8 mouse cellular contexts compared by ENCODE assay signal in the genomic region with DNA sequence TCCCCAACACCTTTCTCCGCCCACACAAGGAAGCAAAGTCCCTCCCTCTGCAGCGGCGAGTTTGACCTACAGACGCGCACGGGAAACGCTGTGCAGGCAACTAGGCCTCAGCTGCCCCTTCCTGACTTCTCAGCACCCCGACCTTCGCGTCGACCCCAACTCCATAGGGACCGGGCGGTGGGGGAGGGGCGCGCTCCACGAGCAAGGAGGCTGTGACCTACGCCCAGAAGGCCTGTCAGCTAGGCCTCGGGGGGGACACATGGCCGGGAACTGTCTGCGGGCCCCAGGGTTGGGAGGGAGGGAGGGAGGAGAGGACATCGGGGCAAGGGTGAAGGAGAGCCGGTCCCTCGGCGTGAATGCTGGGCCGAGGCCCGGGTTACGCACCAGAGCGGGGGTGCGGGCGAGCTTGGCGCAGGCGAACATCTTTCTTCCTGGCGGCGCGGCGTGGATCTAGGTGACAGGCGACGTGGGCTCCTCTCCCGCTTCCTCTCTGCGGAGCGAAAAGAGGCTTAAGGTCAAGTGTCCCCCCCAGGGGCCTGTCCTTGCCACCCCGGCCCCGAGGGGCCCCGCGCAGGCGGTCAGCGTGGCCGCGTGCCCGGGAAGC. TPM values are rescaled to one million over a fixed set of nuclear protein-coding genes. Genes with fewer than 3 reads are reported as not detected.
DNase-seq lines count a peak whose midpoint lies in the region; ATAC-seq and TF ChIP-seq lines count a peak whose summit lies in the region.

No protein-coding gene starts in this region.

- H3K4me3 ChIP-seq in heart, embryonic 13.5 days, result peak overlapping the region; percentile 77
- H3K4me3 ChIP-seq in kidney, postnatal 0 days (replicated peaks; ENCODE audit: low read depth, low read length), result peak overlapping the region; percentile 99
- peak overlapping the region; percentile 99 for H3K4me3 ChIP-seq in liver, embryonic 15.5 days (replicated peaks)
- H3K4me3 ChIP-seq in neural tube, embryonic 11.5 days (ENCODE audit: low read depth, low read length), result peak overlapping the region; percentile 99
- peak overlapping the region; percentile 99 for H3K4me3 ChIP-seq in stomach, postnatal 0 days (ENCODE audit: low read depth, low read length)

- H3K4me2 ChIP-seq in heart, embryonic 13.5 days, result peak overlapping the region; percentile 68
- H3K4me2 ChIP-seq in kidney, postnatal 0 days (ENCODE audit: low read length), result peak overlapping the region; percentile 55
- H3K4me2 ChIP-seq in liver, embryonic 15.5 days, result peak overlapping the region; percentile 88
- peak overlapping the region; percentile 83 for H3K4me2 ChIP-seq in neural tube, embryonic 11.5 days (ENCODE audit: low read depth)
- H3K4me2 ChIP-seq in stomach, postnatal 0 days (replicated peaks; ENCODE audit: low read depth), result peak overlapping the region; percentile 77

- H3K27me3 ChIP-seq in heart, embryonic 13.5 days (replicated peaks), result no peaks in the 10 kb centered on the region
- H3K27me3 ChIP-seq in kidney, postnatal 0 days (ENCODE audit: insufficient read depth, low read length), result no peaks in the 10 kb centered on the region
- H3K27me3 ChIP-seq in liver, embryonic 15.5 days, result peaks cover 2% of the 10 kb centered on the region; the same call in 1 of the 2 replicates
- no peaks in the 10 kb centered on the region for H3K27me3 ChIP-seq in neural tube, embryonic 11.5 days (ENCODE audit: control insufficient read depth, insufficient read depth, low read length)
- no peaks in the 10 kb centered on the region for H3K27me3 ChIP-seq in stomach, postnatal 0 days (ENCODE audit: control insufficient read depth, insufficient read depth, low read length)

- no peaks in the 10 kb centered on the region for H3K9me3 ChIP-seq in heart, embryonic 13.5 days
- H3K9me3 ChIP-seq in kidney, postnatal 0 days (replicated peaks; ENCODE audit: low read length), result no peaks in the 10 kb centered on the region
- H3K9me3 ChIP-seq in liver, embryonic 15.5 days (replicated peaks), result no peaks in the 10 kb centered on the region
- H3K9me3 ChIP-seq in neural tube, embryonic 11.5 days (ENCODE audit: control insufficient read depth, low read length), result no peaks in the 10 kb centered on the region
- H3K9me3 ChIP-seq in stomach, postnatal 0 days (ENCODE audit: control insufficient read depth, low read length), result no peaks in the 10 kb centered on the region

- under 1% methylated on average over 49 of the region's 50 CpGs for WGBS in heart, embryonic 13.5 days
- WGBS in kidney, postnatal 0 days, result under 1% methylated on average over 45 of the region's 50 CpGs
- WGBS in liver, embryonic 15.5 days (ENCODE audit: insufficient replicate concordance), result under 1% methylated on average over 48 of the region's 50 CpGs
- under 1% methylated on average over 50 of the region's 50 CpGs for WGBS in neural tube, embryonic 11.5 days
- 0% methylated on average over 45 of the region's 50 CpGs for WGBS in stomach, postnatal 0 days

- TF ChIP-seq EP300 in stomach, postnatal 0 days (optimal IDR thresholded peaks at IDR 0.05), result no peak

- no peak for TF ChIP-seq CTCF in kidney, postnatal 0 days (IDR thresholded peaks at IDR 0.05; ENCODE audit: low read depth)
- no peak for TF ChIP-seq CTCF in stomach, postnatal 0 days (IDR thresholded peaks at IDR 0.05; ENCODE audit: low read depth)

- peak overlapping the region; percentile 100 for H3K9ac ChIP-seq in heart, embryonic 13.5 days
- peak overlapping the region; percentile 100 for H3K9ac ChIP-seq in kidney, postnatal 0 days (ENCODE audit: low read depth, low read length)
- H3K9ac ChIP-seq in liver, embryonic 15.5 days, result peak overlapping the region; percentile 100
- peak overlapping the region; percentile 97 for H3K9ac ChIP-seq in neural tube, embryonic 11.5 days (ENCODE audit: low read length)
- peak overlapping the region; percentile 100 for H3K9ac ChIP-seq in stomach, postnatal 0 days (ENCODE audit: low read length)

- peaks cover 42% of the 10 kb centered on the region for H3K36me3 ChIP-seq in heart, embryonic 13.5 days
- H3K36me3 ChIP-seq in kidney, postnatal 0 days (ENCODE audit: insufficient read depth, low read length), result peaks cover 25% of the 10 kb centered on the region
- H3K36me3 ChIP-seq in liver, embryonic 15.5 days (replicated peaks), result peaks cover 37% of the 10 kb centered on the region
- peaks cover 10% of the 10 kb centered on the region for H3K36me3 ChIP-seq in neural tube, embryonic 11.5 days (ENCODE audit: control insufficient read depth, insufficient read depth, low read length)
- H3K36me3 ChIP-seq in stomach, postnatal 0 days (ENCODE audit: control insufficient read depth, insufficient read depth, low read length), result peaks cover 11% of the 10 kb centered on the region

- peak overlapping the region; percentile 97 for H3K27ac ChIP-seq in heart, embryonic 13.5 days (replicated peaks)
- H3K27ac ChIP-seq in kidney, postnatal 0 days, result peak overlapping the region; percentile 98
- peak overlapping the region; percentile 95 for H3K27ac ChIP-seq in liver, embryonic 15.5 days (replicated peaks)
- H3K27ac ChIP-seq in neural tube, embryonic 11.5 days (ENCODE audit: low read depth, low read length), result peak overlapping the region; percentile 84
- peak overlapping the region; percentile 99 for H3K27ac ChIP-seq in stomach, postnatal 0 days (replicated peaks)

- peak; percentile 62 for DNase-seq in CD4-positive helper T cell, adult 2 months (ENCODE audit: low read depth, low spot score)
- peak; percentile 61 for DNase-seq in brain, adult 2 months (ENCODE audit: low read depth, low spot score)
- peak; percentile 69 for DNase-seq in kidney, postnatal 0 days (ENCODE audit: low spot score)
- peak; percentile 63 for DNase-seq in neural tube, embryonic 11.5 days (ENCODE audit: low spot score)
- peak; percentile 70 for DNase-seq in stomach, postnatal 0 days (ENCODE audit: low spot score)

- ATAC-seq in erythroid progenitor cell, adult 5-6 weeks (replicated peaks; ENCODE audit: low FRiP score, poor library complexity, severe bottlenecking), result peak; percentile 73
- peak; percentile 26; the same call in 1 of the 2 replicates for ATAC-seq in heart, embryonic 13.5 days (ENCODE audit: extremely low read depth, insufficient number of reproducible peaks, low FRiP score, low TSS enrichment)
- peak; percentile 61 for ATAC-seq in kidney, postnatal 0 days (replicated peaks; ENCODE audit: low FRiP score, low read depth)
- ATAC-seq in liver, embryonic 15.5 days (ENCODE audit: insufficient read depth), result peak; percentile 68
- ATAC-seq in neural tube, embryonic 11.5 days (ENCODE audit: insufficient read depth, low FRiP score, low TSS enrichment), result peak; percentile 63
- ATAC-seq in stomach, postnatal 0 days (ENCODE audit: low FRiP score, low TSS enrichment), result peak; percentile 62

- H3K4me1 ChIP-seq in heart, embryonic 13.5 days, result peaks cover 21% of the 10 kb centered on the region
- H3K4me1 ChIP-seq in kidney, postnatal 0 days (replicated peaks; ENCODE audit: insufficient read depth, low read length), result no peaks in the 10 kb centered on the region
- peaks cover 30% of the 10 kb centered on the region for H3K4me1 ChIP-seq in liver, embryonic 15.5 days (replicated peaks)
- peaks cover 6% of the 10 kb centered on the region; the same call in 1 of the 2 replicates for H3K4me1 ChIP-seq in neural tube, embryonic 11.5 days (ENCODE audit: control insufficient read depth, insufficient read depth, low read length)
- no peaks in the 10 kb centered on the region for H3K4me1 ChIP-seq in stomach, postnatal 0 days (replicated peaks; ENCODE audit: control insufficient read depth, insufficient read depth)

RNA-seq across cellular contexts. Expression of a gene that starts 0.5 kb away (rescaled TPM):
- 240 and 334 TPM in 2 replicates for total RNA-seq in erythroid progenitor cell, adult 5-6 weeks (2015; ENCODE audit: low replicate concordance)
- 64.9 and 66.4 TPM in 2 replicates for total RNA-seq in erythroid progenitor cell, adult 5-6 weeks (2017; ENCODE audit: low replicate concordance)
- 2,386 and 2,786 TPM in 2 replicates for polyA plus RNA-seq in heart, embryonic 13.5 days (2015; fragmentation: Nextera tagmentation; extraction: Ambion mirVana)
- polyA plus RNA-seq in kidney, postnatal 0 days (2015; fragmentation: Nextera tagmentation; extraction: Ambion mirVana), result 2,509 and 2,635 TPM in 2 replicates
- 610 and 686 TPM in 2 replicates for polyA plus RNA-seq in liver, embryonic 15.5 days (2015; fragmentation: Nextera tagmentation; extraction: Ambion mirVana)
- polyA plus RNA-seq in neural tube, embryonic 11.5 days (2014; fragmentation: Nextera tagmentation; extraction: Ambion mirVana), result 875 and 905 TPM in 2 replicates
- 1,360 and 1,478 TPM in 2 replicates for polyA plus RNA-seq in stomach, postnatal 0 days (2015; fragmentation: Nextera tagmentation; extraction: Ambion mirVana)

RNA-seq across cellular contexts. Expression of a gene that starts 18.2 kb away (rescaled TPM):
- total RNA-seq in erythroid progenitor cell, adult 5-6 weeks (2015; ENCODE audit: low replicate concordance), result 155 and 169 TPM in 2 replicates
- 100 and 131 TPM in 2 replicates for total RNA-seq in erythroid progenitor cell, adult 5-6 weeks (2017; ENCODE audit: low replicate concordance)
- 33.1 and 40.0 TPM in 2 replicates for polyA plus RNA-seq in heart, embryonic 13.5 days (2015; fragmentation: Nextera tagmentation; extraction: Ambion mirVana)
- 38.5 and 41.3 TPM in 2 replicates for polyA plus RNA-seq in kidney, postnatal 0 days (2015; fragmentation: Nextera tagmentation; extraction: Ambion mirVana)
- polyA plus RNA-seq in liver, embryonic 15.5 days (2015; fragmentation: Nextera tagmentation; extraction: Ambion mirVana), result 16.7 and 18.4 TPM in 2 replicates
- polyA plus RNA-seq in neural tube, embryonic 11.5 days (2014; fragmentation: Nextera tagmentation; extraction: Ambion mirVana), result 83.8 and 84.5 TPM in 2 replicates
- 20.7 and 21.4 TPM in 2 replicates for polyA plus RNA-seq in stomach, postnatal 0 days (2015; fragmentation: Nextera tagmentation; extraction: Ambion mirVana)

Comparison
In these comparisons a context has a peak if more than half of its experiments do, and no peak if none do; other contexts are left out.
1. Peak in every context shown above with its lines: DNase-seq, ATAC-seq, H3K4me3 ChIP-seq and H3K27ac ChIP-seq.